Mouse (Mus musculus) c-Kit-negative CD71-positive TER-119-positive erythroid progenitor cells, embryonic 14.5 days (primary cell): ENCODE measurements around the gene Tmub2.

Experiments
- DNase-seq: peaks from one replicate; pipeline ENCODE4 v3.0.0-alpha.2; 2013; ENCODE audit warnings: low read depth, low spot score

Tmub2 gene

GRCm38 (mm10) chr11:102305359-102305758, 20.6 kb downstream of the Tmub2 start:
- no peak for DNase-seq

GRCm38 (mm10) chr11:102308104-102308503, 23.4 kb downstream of the Tmub2 start:
- DNase-seq = no peak

- peak; percentile 93 for DNase-seq
Measured at GRCm38 (mm10) chr11:102308979-102309378, 24.2 kb downstream of the Tmub2 start.

DNA sequence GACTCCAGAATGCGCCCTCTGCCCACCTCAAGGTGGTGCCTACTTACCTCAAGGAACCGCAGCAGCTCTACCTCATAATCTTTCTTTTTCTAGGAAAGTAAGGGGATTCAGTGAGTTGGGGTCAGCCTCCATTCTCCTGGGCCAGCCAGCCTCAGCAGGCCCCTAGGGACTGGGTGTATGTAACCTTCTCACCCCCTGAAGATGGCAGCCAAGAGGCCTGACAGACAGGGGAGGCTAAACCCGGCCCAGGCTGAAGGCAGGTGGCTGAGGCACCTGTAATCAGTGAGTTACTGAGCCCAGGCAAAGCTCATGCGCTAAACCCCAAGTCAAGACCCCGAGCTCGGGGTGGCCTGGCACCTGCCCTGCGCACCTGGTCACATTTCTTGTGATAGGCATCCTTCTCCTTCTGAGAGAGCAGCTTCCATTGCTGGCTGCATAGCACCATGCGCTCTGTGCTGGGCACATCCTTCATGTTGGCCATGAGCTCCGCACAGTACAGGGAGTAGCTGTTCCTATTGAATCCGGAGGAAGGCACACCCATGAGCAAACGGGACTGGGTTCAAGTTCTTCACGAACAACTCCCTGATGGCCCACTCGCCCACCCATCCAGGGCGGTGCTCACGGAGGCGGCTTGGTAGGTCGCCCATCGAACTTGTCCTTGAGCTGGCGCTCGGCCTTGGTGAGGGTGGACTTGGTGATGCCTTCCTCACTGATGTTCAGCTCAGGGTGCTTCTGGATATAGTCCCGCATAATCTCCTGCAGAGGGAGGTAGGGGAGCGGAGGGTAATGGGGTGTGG, 25.3 kb downstream of the Tmub2 start:
- no peak for DNase-seq

DNA sequence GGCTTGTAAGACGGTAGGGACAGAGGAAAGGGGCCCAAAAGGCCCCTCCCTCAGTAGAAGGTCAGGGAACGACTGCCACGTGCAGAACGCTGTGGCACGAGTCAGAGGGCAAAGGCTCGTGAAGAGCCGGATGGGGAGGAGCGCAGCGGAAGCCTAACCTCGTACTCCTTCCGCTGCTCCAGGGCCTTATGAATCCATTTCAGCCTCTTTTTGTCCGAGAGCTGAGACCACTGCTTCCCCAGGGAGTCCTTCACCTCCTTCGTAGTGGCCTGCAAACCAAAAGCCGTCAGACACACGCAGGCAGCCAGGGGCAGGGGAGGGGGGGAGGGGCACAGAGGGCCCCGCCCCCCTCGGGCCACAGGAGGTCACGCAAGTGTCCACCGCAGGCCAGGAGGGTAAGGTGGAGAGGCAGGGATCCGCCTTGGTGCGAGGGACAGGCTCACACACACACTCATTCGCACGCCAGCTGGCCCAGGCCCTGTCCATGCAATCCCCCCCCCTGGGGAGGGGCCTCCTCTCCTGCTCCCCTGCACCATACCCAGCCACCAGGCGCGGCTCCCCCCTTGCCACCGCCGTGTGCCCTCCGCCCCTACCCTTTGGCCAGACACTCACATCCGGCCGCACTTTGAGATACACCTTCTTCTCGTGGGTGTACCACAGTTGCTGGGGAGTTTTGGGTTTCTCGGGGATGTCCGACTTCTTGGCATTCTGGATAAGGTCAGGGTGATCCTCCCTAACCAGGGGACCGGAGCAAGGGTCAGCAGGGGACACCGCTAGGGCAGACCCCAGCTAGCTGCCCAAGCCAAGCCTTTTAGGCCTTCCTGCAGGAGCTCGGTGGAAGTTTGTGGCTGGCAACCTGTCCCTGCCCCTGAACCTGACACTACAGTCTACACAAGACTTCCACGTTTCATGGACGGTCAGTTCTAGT, 26.3 kb downstream of the Tmub2 start:
- DNase-seq = no peak

- DNase-seq = no peak
Measured at GRCm38 (mm10) chr11:102311966-102312365, 27.2 kb downstream of the Tmub2 start.

DNA sequence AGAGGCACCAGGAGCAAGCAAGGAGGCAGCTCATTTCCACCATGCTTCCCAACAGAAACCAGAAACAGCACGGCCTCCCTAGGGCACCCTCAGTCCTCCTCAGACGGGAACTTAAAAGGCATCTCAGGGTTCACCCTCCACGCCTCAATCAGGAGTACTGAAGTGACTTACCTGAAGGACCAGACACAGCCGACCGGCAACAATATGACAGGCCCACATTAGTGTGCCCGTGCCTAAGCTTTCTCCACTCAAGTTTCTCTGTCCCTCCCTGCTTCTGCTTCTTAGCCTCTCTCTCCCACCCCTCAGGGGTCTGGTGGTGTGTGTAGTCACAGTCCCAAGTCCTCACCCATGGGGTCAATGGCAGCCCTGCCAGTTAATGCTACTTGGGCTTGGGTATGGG, 27.9 kb downstream of the Tmub2 start:
- no peak for DNase-seq

DNA sequence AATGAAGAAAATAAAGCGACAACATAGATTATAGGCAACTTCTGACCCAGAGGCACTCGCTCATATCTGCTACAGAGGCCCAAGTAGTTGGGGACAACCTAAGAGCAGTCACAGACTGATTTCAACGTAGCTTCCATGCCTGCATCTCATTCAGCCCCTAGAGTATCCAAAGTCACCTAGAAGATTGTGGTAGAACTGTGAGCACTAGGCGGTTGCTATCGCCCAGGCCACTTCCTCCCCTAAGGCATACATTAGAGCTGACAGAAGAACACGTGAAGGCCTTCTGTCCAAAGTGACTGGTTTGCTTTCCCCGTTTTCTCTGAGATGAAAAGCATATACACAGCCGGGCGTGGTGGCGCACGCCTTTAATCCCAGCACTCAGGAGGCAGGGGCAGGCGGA, 29.6 kb downstream of the Tmub2 start:
- no peak for DNase-seq

GRCm38 (mm10) chr11:102315690-102316571, 31.2 kb downstream of the Tmub2 start:
- no peak for DNase-seq

DNA sequence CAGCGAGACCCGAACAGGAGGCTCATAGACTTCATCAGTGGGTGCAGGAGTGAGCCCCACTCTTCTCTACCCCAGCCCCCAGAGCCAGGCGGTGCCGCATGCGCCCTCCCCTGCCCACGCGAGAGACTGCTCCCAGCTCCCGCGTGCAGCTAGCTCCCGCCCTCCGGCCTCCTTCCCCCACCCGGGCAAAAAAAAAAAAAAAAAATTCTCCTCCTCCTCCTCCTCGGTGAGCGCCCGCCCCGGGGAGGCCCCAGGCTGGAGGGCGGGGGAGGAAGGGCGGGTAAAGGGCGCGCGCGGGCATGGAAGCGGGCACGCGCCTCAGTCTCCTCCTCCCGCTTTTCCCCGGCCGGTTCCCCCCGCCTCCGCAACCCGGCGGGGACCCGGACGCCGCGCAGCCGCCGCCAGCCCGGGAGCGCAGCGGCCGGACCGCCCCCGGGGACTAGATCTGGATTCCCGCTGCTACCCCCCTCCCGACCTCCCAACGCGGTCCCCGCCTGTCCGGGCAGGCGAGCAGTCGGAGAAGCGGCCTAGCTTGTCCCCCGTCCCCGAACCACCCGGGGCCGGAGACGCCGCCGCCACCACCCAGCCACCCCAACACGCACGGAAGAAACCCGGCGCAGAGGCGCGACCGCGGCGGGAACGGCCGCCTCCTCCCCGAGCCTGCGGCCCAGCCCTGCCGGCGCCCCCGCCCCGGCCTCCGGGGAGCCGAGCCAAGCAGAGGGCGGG, 32.0 kb downstream of the Tmub2 start:
- DNase-seq = peak; percentile 86

DNA sequence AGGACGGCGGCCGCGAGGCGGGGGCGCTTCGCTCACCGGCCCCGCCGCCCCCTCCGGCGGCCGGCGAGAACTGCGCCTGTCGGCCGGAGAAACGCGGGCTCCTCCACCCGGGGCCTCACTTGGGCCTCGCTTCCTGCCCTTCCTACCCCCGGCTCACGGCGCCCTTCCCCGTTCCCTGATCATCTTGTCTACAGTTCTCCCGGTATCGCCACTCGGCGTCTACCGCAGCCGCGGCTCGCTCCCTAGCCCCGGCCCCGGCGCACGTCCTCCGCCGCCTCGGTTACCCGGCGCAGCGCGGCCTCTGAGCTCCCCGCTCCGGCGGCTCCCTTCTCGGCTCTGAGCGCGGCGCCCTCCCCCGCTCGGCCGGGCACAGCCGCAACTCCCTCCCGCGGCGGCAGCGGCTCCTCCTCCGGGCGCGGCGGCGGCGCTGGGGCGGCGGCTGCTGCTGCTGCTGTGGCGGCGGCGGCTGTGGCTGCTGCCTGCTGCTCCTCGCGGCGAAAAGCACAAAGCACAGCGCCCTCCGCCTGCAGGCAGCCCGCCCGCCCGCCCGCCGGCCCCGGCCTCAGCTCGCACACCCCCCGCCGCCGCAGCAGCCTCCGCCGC, 32.7 kb downstream of the Tmub2 start:
- DNase-seq = peak; percentile 56

DNA sequence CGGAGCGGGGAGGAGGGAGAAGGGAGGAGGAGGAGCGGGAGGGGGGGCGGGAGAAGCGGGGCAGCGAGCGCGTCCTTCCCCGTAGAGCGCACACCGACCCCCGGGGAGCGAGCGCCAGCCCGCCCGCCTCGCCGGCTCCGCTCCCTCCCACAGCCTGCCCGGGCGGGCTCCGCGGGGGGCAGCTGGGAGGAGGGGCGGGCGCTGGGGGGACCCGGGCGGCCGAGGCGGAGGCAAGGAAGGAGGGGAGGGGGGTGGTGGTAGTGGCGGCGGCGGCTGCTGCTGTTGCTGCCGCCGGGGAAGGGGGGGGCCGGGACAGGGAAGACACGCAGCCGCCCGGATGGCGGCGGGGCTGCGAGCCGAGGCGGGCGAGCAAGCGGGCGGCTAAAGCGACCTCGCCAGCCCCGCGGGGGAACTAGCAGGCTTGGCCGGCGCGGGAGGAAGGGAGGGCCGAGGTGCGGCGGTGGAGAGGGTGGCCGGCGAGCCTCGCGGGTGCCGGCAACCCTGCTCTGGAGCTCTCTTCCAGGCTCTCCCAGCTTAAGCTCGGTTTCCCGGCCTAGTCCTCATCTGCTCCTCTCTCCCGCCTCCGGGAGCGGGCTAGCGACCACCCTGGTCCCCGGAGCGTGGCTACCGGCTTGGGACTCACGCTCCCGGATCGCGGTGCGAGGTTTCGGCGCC, 33.3 kb downstream of the Tmub2 start:
- peak; percentile 48 for DNase-seq

GRCm38 (mm10) chr11:102318576-102319409, 34.1 kb downstream of the Tmub2 start:
- DNase-seq = peak; percentile 59

DNA sequence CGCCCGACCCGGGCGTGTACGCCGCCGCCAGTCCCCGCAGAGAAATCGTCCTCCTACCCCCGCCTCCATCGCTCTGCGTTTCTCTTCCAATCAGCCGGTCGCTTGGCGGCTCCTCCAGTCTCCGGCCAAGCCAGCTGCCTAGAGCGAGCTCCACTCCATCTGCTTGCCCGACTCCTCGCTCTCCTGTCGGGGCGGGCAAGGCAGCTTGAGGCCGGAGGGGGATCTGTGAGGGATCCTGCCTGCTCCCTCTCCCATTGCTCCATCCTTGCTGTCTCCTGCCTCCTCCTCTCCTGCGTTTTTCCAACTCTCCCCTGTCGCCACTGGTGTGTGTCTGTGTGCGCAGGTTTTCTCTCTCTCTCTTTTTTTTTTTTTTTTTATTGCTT, 34.7 kb downstream of the Tmub2 start, which contains the start of gene Ubtf:
Gene Ubtf, minus strand, starts transcription at position 333 of the 383 bp plus-strand sequence.
- DNase-seq = peak; percentile 73

GRCm38 (mm10) chr11:102319941-102320685, 35.4 kb downstream of the Tmub2 start:
- DNase-seq = peak; percentile 75

GRCm38 (mm10) chr11:102320686-102321005, 35.9 kb downstream of the Tmub2 start:
- DNase-seq = no peak

DNA sequence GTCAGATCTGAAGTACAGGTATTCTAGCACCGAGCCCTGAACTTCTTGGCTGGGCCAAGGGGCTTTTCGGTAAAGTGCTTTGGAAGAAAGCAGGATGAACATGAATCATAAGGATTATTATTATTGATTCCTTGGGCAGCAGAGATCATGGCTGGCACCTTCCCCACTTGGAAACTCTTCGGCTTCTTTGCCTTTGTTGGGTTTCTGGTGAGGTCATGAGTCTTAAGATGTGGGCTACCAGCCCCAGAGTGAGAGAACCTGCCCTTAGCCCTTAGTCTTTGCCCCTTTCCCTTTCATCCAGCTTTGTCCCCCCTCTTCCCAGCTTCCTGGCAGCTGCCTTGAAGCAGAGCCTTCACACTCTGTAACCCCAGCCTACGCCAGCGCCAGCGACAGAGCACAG, 37.2 kb downstream of the Tmub2 start:
- DNase-seq = no peak

- no peak for DNase-seq
Measured at GRCm38 (mm10) chr11:102323516-102323915, 38.8 kb downstream of the Tmub2 start.
